Mouse (Mus musculus) midbrain, embryonic 15.5 days (tissue): ENCODE results near the gene Cpn1. TPM values are rescaled to one million over a fixed set of nuclear protein-coding genes. Genes with fewer than 3 reads are reported as not detected.

ENCODE experiments used
- ATAC-seq: fragments of 200-750 bp; cut with Nextera tagmentation; replicated peaks from 2 replicates; pipeline ENCODE4 v1.8.0; 2017; ENCODE audit warnings: moderate TSS enrichment
- H3K27ac ChIP-seq: fragments of 300-500 bp; sonication (generic); 2 replicates; pipeline ENCODE4 v1.5.1; 2015; ENCODE audit warnings: mild to moderate bottlenecking, inconsistent platforms
- H3K27me3 ChIP-seq: fragments of 300-500 bp; sonication (generic); replicated peaks from 2 replicates; pipeline ENCODE4 v1.6.1; 2015; ENCODE audit warnings: inconsistent platforms
- H3K36me3 ChIP-seq: fragments of 300-500 bp; sonication (generic); replicated peaks from 2 replicates; pipeline ENCODE4 v1.6.1; 2015; ENCODE audit warnings: inconsistent platforms
- H3K4me1 ChIP-seq: fragments of 300-500 bp; sonication (generic); 2 replicates; pipeline ENCODE4 v1.6.1; 2015; ENCODE audit warnings: inconsistent platforms
- H3K4me2 ChIP-seq: fragments of 300-500 bp; sonication (generic); 2 replicates; pipeline ENCODE4 v1.6.1; 2015; ENCODE audit warnings: inconsistent platforms, mild to moderate bottlenecking, moderate library complexity
- H3K4me3 ChIP-seq: fragments of 300-500 bp; sonication (generic); 2 replicates; pipeline ENCODE4 v1.5.1; 2015; ENCODE audit warnings: mild to moderate bottlenecking, inconsistent platforms
- H3K9ac ChIP-seq: fragments of 300-500 bp; sonication (generic); 2 replicates; pipeline ENCODE4 v1.6.1; 2015; ENCODE audit warnings: mild to moderate bottlenecking, inconsistent platforms
- H3K9me3 ChIP-seq: fragments of 300-500 bp; sonication (generic); 2 replicates; pipeline ENCODE4 v1.6.1; 2016; ENCODE audit warnings: inconsistent platforms
- WGBS: fragments of 180-500 bp; shearing (Covaris S2); methylation state at CpG from one replicate; pipeline ENCODE4 v1.1.7; 2015; ENCODE audit warnings: mixed read lengths; 5-methylcytosine and 5-hydroxymethylcytosine counted together
- polyA plus RNA-seq: library from polyadenylated mRNA; unstranded; fragments of >200 nt; fragmentation: Nextera tagmentation; extraction: Ambion mirVana; gene quantifications from 2 replicates; pipeline ENCODE4 v1.2.1, GENCODE M21; 2015

The Cpn1 gene
- polyA plus RNA-seq, 1 experiment from 2014 or later = 0.26 TPM

GRCm38 (mm10) chr19:44007186-44007585, 20.8 kb upstream of the Cpn1 start:
- no peak overlapping the region for H3K9ac ChIP-seq
- H3K36me3 ChIP-seq = no peaks in the 10 kb centered on the region
- H3K4me1 ChIP-seq = no peaks in the 10 kb centered on the region
- H3K4me2 ChIP-seq = no peak overlapping the region
- no peak overlapping the region for H3K27ac ChIP-seq
- no peaks in the 10 kb centered on the region for H3K27me3 ChIP-seq
- H3K9me3 ChIP-seq = no peaks in the 10 kb centered on the region
- no peak for ATAC-seq
- WGBS = 46% methylated on average over 12 of the region's 12 CpGs
- no peak overlapping the region for H3K4me3 ChIP-seq

- Histone ChIP-seq H3K4me2 (no peak overlapping the region), H3K27me3 (no peaks in the 10 kb centered on the region), H3K27ac (no peak overlapping the region), H3K9me3 (no peaks in the 10 kb centered on the region), H3K9ac (no peak overlapping the region), H3K4me3 (no peak overlapping the region), H3K4me1 (no peaks in the 10 kb centered on the region), H3K36me3 (no peaks in the 10 kb centered on the region)
- 78% methylated on average over 4 of the region's 4 CpGs for WGBS
- no peak for ATAC-seq
These were observed 18.7 kb upstream of the Cpn1 start for GRCm38 (mm10) chr19:44005025-44005424.

- Histone ChIP-seq H3K4me3 (no peak overlapping the region), H3K36me3 (no peaks in the 10 kb centered on the region), H3K4me2 (no peak overlapping the region), H3K9ac (no peak overlapping the region), H3K9me3 (no peaks in the 10 kb centered on the region), H3K27me3 (no peaks in the 10 kb centered on the region), H3K27ac (no peak overlapping the region), H3K4me1 (no peaks in the 10 kb centered on the region)
- ATAC-seq = no peak
- 87% methylated on average over 2 of the region's 2 CpGs for WGBS
These were observed 17.9 kb upstream of the Cpn1 start for GRCm38 (mm10) chr19:44004261-44004660.

GRCm38 (mm10) chr19:44000720-44001119, 14.4 kb upstream of the Cpn1 start:
- H3K9ac ChIP-seq = no peak overlapping the region
- no peak overlapping the region for H3K4me3 ChIP-seq
- ATAC-seq = no peak
- no peak overlapping the region for H3K4me2 ChIP-seq
- WGBS = 75% methylated on average over 5 of the region's 5 CpGs
- H3K4me1 ChIP-seq = no peaks in the 10 kb centered on the region
- no peaks in the 10 kb centered on the region for H3K36me3 ChIP-seq
- no peak overlapping the region for H3K27ac ChIP-seq
- no peaks in the 10 kb centered on the region for H3K27me3 ChIP-seq
- no peaks in the 10 kb centered on the region for H3K9me3 ChIP-seq

- no peaks in the 10 kb centered on the region for H3K4me1 ChIP-seq
- H3K9me3 ChIP-seq = no peaks in the 10 kb centered on the region
- H3K36me3 ChIP-seq = no peaks in the 10 kb centered on the region
- H3K4me3 ChIP-seq = no peak overlapping the region
- 89% methylated on average over 1 of the region's 1 CpGs for WGBS
- no peaks in the 10 kb centered on the region for H3K27me3 ChIP-seq
- no peak overlapping the region for H3K9ac ChIP-seq
- no peak for ATAC-seq
- no peak overlapping the region for H3K27ac ChIP-seq
- no peak overlapping the region for H3K4me2 ChIP-seq
These were observed 13.7 kb upstream of the Cpn1 start for GRCm38 (mm10) chr19:44000061-44000460.

GRCm38 (mm10) chr19:43998802-43999527, 12.6 kb upstream of the Cpn1 start:
- Histone ChIP-seq H3K27ac (no peak overlapping the region), H3K4me1 (no peaks in the 10 kb centered on the region), H3K4me2 (no peak overlapping the region), H3K4me3 (no peak overlapping the region), H3K9me3 (no peaks in the 10 kb centered on the region), H3K9ac (no peak overlapping the region), H3K27me3 (no peaks in the 10 kb centered on the region), H3K36me3 (no peaks in the 10 kb centered on the region)
- no peak for ATAC-seq
- 87% methylated on average over 11 of the region's 11 CpGs for WGBS

- Histone ChIP-seq H3K36me3 (no peaks in the 10 kb centered on the region), H3K9me3 (no peaks in the 10 kb centered on the region), H3K4me2 (no peak overlapping the region), H3K27me3 (no peaks in the 10 kb centered on the region), H3K9ac (no peak overlapping the region), H3K4me3 (no peak overlapping the region), H3K27ac (no peak overlapping the region), H3K4me1 (no peaks in the 10 kb centered on the region)
- 85% methylated on average over 10 of the region's 10 CpGs for WGBS
- no peak for ATAC-seq
These were observed 11.7 kb upstream of the Cpn1 start for GRCm38 (mm10) chr19:43998101-43998500.

- Histone ChIP-seq H3K4me1 (no peaks in the 10 kb centered on the region), H3K27ac (no peak overlapping the region), H3K27me3 (no peaks in the 10 kb centered on the region), H3K4me3 (no peak overlapping the region), H3K9ac (no peak overlapping the region), H3K9me3 (no peaks in the 10 kb centered on the region), H3K36me3 (no peaks in the 10 kb centered on the region), H3K4me2 (no peak overlapping the region)
- 78% methylated on average over 7 of the region's 7 CpGs for WGBS
- no peak for ATAC-seq
These were observed 9.1 kb upstream of the Cpn1 start for GRCm38 (mm10) chr19:43995427-43995826.

- Histone ChIP-seq H3K4me1 (no peaks in the 10 kb centered on the region), H3K9ac (no peak overlapping the region), H3K9me3 (no peaks in the 10 kb centered on the region), H3K27me3 (no peaks in the 10 kb centered on the region), H3K4me2 (no peak overlapping the region), H3K4me3 (no peak overlapping the region), H3K27ac (no peak overlapping the region), H3K36me3 (no peaks in the 10 kb centered on the region)
- WGBS = 76% methylated on average over 4 of the region's 4 CpGs
- ATAC-seq = no peak
These were observed 6.1 kb upstream of the Cpn1 start for GRCm38 (mm10) chr19:43992464-43992863.

GRCm38 (mm10) chr19:43990362-43990761, 4.0 kb upstream of the Cpn1 start:
- WGBS = 84% methylated on average over 8 of the region's 8 CpGs

GRCm38 (mm10) chr19:43981992-43982391, 4.4 kb downstream of the Cpn1 start:
- Histone ChIP-seq H3K36me3 (no peaks in the 10 kb centered on the region), H3K27me3 (no peaks in the 10 kb centered on the region), H3K9me3 (no peaks in the 10 kb centered on the region), H3K27ac (no peak overlapping the region), H3K4me3 (no peak overlapping the region), H3K9ac (no peak overlapping the region), H3K4me2 (no peak overlapping the region), H3K4me1 (no peaks in the 10 kb centered on the region)
- 91% methylated on average over 5 of the region's 5 CpGs for WGBS
- no peak for ATAC-seq

More at GRCm38 (mm10) chr19:43990362-43990761, 4.0 kb upstream of the Cpn1 start:
- Histone ChIP-seq H3K9me3 (no peaks in the 10 kb centered on the region), H3K9ac (no peak overlapping the region), H3K4me1 (no peaks in the 10 kb centered on the region), H3K4me2 (no peak overlapping the region), H3K27ac (no peak overlapping the region), H3K36me3 (no peaks in the 10 kb centered on the region), H3K4me3 (no peak overlapping the region), H3K27me3 (no peaks in the 10 kb centered on the region)
- ATAC-seq = no peak

- Histone ChIP-seq H3K4me2 (no peak overlapping the region), H3K27ac (no peak overlapping the region), H3K9me3 (no peaks in the 10 kb centered on the region), H3K9ac (no peak overlapping the region), H3K4me1 (no peaks in the 10 kb centered on the region), H3K4me3 (no peak overlapping the region), H3K27me3 (no peaks in the 10 kb centered on the region), H3K36me3 (no peaks in the 10 kb centered on the region)
- ATAC-seq = no peak
- 96% methylated on average over 17 of the region's 17 CpGs for WGBS
These were observed 5.6 kb downstream of the Cpn1 start for GRCm38 (mm10) chr19:43980711-43981110.

- no peaks in the 10 kb centered on the region for H3K36me3 ChIP-seq
- no peak overlapping the region for H3K9ac ChIP-seq
- H3K9me3 ChIP-seq = no peaks in the 10 kb centered on the region
- ATAC-seq = no peak
- WGBS = 88% methylated on average over 3 of the region's 3 CpGs
- no peaks in the 10 kb centered on the region for H3K4me1 ChIP-seq
- no peak overlapping the region for H3K4me3 ChIP-seq
- H3K27me3 ChIP-seq = no peaks in the 10 kb centered on the region
- no peak overlapping the region for H3K4me2 ChIP-seq
- no peak overlapping the region for H3K27ac ChIP-seq
These were observed 8.6 kb downstream of the Cpn1 start for GRCm38 (mm10) chr19:43977799-43978198.
